Mouse (Mus musculus) retina, embryonic 14.5 days (tissue): ENCODE results near the gene Acadsb.
A peak's percentile ranks its signal among the peaks of the same experiment; 100 is the strongest.
"Not testable (repeated sequence)": the region's sequence is repeated elsewhere in the genome, so short reads cannot be mapped to it uniquely, and the experiment has no call there.

Source experiments
- DNase-seq: peaks from one replicate; pipeline ENCODE4 v3.0.0-alpha.2; 2015; ENCODE audit warnings: low spot score

Acadsb gene

GRCm38 (mm10) chr7:131410416-131411058 lies at the start of gene Acadsb, which contains the start of gene Ikzf5:
Gene Acadsb, plus strand, starts transcription at chr7:131410601.
Gene Ikzf5, minus strand, starts transcription at chr7:131410521.
- peak; percentile 97 for DNase-seq

GRCm38 (mm10) chr7:131362269-131362614 lies 48.2 kb upstream of the Acadsb start:
- no peak for DNase-seq

- DNase-seq, result peak; percentile 98
Observed at GRCm38 (mm10) chr7:131362615-131363300, 47.6 kb upstream of the Acadsb start, which contains the start of gene 2310057M21Rik. Gene 2310057M21Rik, minus strand, starts transcription at chr7:131362759.

GRCm38 (mm10) chr7:131364131-131364530 lies 46.3 kb upstream of the Acadsb start:
- no peak for DNase-seq

GRCm38 (mm10) chr7:131370648-131371469 lies 39.5 kb upstream of the Acadsb start, which contains the start of gene Pstk:
Gene Pstk, plus strand, starts transcription at chr7:131371141.
- DNase-seq, result peak; percentile 95

- no peak for DNase-seq
Observed at GRCm38 (mm10) chr7:131371470-131371860, 38.9 kb upstream of the Acadsb start.

- peak; percentile 9 for DNase-seq
Observed at GRCm38 (mm10) chr7:131371880-131372651, 38.3 kb upstream of the Acadsb start.

GRCm38 (mm10) chr7:131391761-131392160 lies 18.6 kb upstream of the Acadsb start:
- DNase-seq, result not testable (repeated sequence)

- peak; percentile 39 for DNase-seq
Observed at GRCm38 (mm10) chr7:131409321-131409987, 947 bp upstream of the Acadsb start.

- no peak for DNase-seq
Observed at GRCm38 (mm10) chr7:131409988-131410385, 414 bp upstream of the Acadsb start.

- no peak for DNase-seq
Observed at GRCm38 (mm10) chr7:131411221-131411940, 980 bp downstream of the Acadsb start.

- no peak for DNase-seq
Observed at GRCm38 (mm10) chr7:131411941-131412270, 1.5 kb downstream of the Acadsb start.

GRCm38 (mm10) chr7:131416742-131417141 lies 6.3 kb downstream of the Acadsb start:
- DNase-seq, result not testable (repeated sequence)

- no peak for DNase-seq
Observed at GRCm38 (mm10) chr7:131417605-131418004, 7.2 kb downstream of the Acadsb start.

- no peak for DNase-seq
Observed at GRCm38 (mm10) chr7:131424912-131425311, 14.5 kb downstream of the Acadsb start.

- DNase-seq, result no peak
Observed at GRCm38 (mm10) chr7:131427331-131427730, 16.9 kb downstream of the Acadsb start.

- DNase-seq, result peak; percentile 79
Observed at GRCm38 (mm10) chr7:131432244-131432643, 21.8 kb downstream of the Acadsb start.

GRCm38 (mm10) chr7:131434276-131434675 lies 23.9 kb downstream of the Acadsb start:
- no peak for DNase-seq

- no peak for DNase-seq
Observed at GRCm38 (mm10) chr7:131437051-131437450, 26.6 kb downstream of the Acadsb start.

- no peak for DNase-seq
Observed at GRCm38 (mm10) chr7:131456714-131457113, 46.3 kb downstream of the Acadsb start.
